Mouse (Mus musculus): Measurements from ENCODE around the gene Olfr44.
A peak's percentile ranks its signal among the peaks of the same experiment; 100 is the strongest.

The Olfr44 gene

DNA sequence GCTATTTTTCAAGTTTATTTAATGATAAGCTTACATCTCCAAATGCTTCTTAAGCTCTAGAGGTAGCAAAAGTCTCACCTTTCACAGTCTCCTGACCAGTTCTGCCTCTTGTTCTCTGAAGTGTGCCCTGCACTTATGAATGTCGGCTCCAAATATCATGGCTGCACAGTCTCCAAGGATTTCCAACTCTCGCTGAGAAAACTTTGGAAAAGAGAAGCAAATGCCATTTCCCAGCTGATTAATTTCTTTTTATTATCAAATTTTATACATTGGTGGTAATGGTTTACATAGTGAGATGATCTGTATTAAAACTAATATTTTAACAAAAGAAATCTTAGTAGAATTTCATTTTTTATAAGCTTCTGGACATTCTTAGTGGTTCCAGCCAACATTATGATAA, at the start of gene Olfr44:
TSS of gene Olfr44 (minus strand) at position 101 of the 400 bp plus-strand sequence.
- DNase-seq (ENCODE audit: inconsistent ontology term): no peak

DNA sequence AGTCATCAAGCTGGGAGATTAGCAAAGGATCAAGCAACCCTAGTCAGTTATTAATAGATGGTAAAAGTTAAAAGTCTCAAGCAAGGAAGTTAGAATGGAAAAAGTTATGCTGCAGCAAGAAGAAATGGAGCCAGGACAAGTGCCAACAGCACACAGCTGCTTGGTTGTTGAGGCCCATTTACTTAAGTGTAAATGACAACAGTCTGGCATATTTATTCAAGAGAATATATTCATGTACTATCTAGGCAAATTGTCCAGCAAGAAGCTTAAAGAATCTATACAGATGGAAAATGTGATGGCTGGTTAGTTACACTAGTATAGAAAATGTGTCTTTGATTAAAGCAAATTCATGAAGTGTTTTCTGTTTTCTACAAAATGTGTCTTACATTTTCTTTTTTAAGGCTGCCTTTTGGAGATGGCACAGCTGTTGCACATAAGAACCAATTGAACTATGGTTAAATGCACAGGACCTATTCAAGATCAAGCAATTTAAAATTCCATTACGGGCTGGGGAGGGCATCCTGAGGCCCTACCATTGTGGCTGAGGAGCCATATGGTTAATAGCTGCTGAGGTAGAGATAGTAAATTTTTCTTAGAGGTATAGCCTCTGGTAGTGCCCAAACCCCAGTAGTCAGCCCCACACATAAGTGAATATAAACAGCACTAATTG, 30.0 kb upstream of the Olfr44 start:
- DNase-seq (ENCODE audit: inconsistent ontology term): no peak

DNA sequence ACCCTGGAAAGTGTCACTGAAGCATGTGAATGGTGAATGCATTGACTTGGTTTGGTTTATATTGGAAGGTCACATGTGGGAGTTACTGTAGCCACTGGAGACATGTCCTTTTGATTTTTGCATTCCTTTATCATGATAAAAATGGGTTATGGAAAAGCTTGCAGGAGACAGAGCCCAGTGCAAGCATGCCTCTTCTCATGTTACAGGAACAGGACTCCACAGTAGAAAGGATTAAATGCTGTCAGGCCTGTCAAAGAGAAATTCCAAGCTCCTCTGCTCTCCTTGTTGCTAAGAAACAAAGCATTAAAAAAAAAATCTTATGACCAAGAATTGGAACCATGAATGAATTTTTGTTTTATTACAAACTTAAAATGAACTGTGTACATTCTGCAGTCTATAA, 24.8 kb upstream of the Olfr44 start:
- DNase-seq (ENCODE audit: inconsistent ontology term): no peak

DNA sequence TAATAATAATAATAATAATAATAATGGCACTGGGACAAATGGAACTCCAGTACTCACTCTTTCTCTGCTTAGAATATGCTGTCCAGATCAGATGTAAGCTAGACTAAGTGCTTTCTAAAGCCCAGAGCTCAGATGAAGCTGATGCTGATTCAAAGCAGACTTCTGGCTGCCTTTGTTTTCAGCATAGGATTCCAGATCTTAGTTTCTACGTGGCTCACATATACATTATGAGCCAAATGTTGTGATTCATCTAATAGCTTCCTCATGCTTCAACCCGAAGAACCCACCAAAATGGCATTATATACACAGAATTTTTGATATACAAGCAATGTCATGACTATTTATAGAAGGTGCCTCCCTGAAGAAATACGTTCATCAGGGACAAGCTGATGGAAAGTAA, 21.7 kb upstream of the Olfr44 start, which contains the start of gene Olfr957:
TSS of gene Olfr957 (minus strand) at position 279 of the 400 bp plus-strand sequence.
- DNase-seq (ENCODE audit: inconsistent ontology term): no peak

DNA sequence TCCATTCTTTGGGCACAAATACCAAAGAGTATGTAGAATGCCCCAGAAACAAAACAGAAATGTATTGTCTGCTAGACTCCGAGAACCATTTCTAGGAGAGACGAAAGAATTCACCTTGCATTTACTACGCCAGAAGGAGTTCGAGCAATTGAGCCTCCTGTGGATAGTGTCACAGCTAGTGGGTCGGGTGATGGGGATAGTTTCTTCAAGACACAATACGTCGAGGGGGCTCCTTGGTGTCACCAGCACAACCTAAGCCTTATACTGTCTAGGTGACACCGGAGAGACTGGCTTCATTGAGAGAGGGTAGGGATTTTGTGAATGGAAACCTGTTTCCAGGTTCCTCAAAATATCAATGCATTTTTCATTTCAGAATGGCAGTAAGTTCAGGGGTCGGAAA, 15.6 kb upstream of the Olfr44 start:
- no peak for DNase-seq (ENCODE audit: inconsistent ontology term)

DNA sequence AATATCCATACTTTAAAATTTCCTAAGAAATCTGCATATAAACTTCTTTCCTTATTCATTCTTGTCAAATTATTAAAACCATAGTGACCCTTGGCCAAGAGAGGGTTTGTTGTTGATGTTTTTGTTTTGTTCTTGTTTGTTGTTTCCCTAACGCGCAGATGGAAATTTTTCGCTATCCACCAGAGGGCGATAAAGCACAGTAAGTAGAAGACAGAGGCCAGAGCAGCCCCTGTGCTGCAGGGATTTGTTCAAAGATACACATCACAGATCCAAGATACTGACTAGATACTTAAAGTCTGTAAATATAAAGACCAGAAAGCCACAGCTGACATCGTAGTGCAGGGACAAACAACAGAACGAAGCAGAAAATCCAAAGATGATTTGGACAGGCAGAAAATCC, 15.2 kb upstream of the Olfr44 start:
- peak; percentile 3 for DNase-seq (ENCODE audit: inconsistent ontology term)

DNA sequence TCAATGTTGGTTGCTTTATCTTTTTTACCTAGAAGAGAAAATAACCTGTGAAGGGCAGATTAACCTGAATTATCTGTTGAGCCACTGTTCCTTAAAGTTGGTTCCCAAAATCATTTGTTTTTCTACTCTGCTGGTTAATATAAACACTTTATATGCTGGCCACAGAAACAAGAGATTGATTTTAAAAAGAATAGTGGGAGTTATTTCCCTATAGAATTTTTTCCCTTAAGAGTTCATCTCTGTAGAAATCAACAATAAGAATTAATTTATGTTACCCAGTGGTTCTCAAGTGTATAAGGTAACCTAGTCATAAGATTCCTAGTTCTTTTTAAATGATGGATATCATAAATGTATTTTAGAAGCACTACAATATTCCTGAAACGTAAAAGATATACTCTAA, 22.0 kb downstream of the Olfr44 start, which contains the start of gene Olfr955:
TSS of gene Olfr955 (minus strand) at position 101 of the 400 bp plus-strand sequence.
- DNase-seq (ENCODE audit: inconsistent ontology term): no peak

DNA sequence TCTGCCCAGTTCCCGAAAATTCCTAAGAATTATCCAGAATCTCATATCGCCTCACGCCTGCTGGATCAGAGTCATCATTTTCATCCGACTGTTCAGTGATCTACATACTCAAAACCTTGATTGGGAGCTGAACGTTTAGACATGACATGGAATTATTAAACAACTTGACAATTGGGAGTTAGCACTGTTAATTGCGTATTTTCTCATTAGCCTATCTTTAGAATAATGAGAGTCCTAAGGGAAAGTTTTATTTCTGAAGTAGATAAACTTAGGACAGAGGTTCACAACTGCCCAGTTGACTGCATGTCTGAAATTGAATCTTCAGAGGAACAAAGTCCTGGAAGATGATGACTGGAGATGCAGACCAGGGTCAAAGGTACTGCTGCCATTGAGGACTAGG, 37.4 kb downstream of the Olfr44 start, which contains the start of gene Olfr954:
TSS of gene Olfr954 (plus strand) at position 301 of the 400 bp plus-strand sequence.
- no peak for DNase-seq (ENCODE audit: inconsistent ontology term)

Data from Muller cell, postnatal 12 days (primary cell).